Mouse (Mus musculus) left cerebral cortex, adult 9 months (tissue): ENCODE measurements around the gene Olfr1248.
"Not testable (repeated sequence)": the region's sequence is repeated elsewhere in the genome, so short reads cannot be mapped to it uniquely, and the experiment has no call there.

Experiments used
- DNase-seq, 2 experiments: peaks; one replicate each; pipeline ENCODE4 v3.0.0; 2022; ENCODE audit warnings: low spot score in 2 of 2

The Olfr1248 gene

GRCm38 (mm10) chr2:89618145-89618544 is at the start of gene Olfr1248:
Olfr1248 (minus strand) TSS chr2:89618245.
- not testable (repeated sequence) for DNase-seq

GRCm38 (mm10) chr2:89661367-89661766 is 43.3 kb upstream of the Olfr1248 start, which contains the start of gene Olfr1250:
Olfr1250 (minus strand) TSS chr2:89661467.
- no peak for DNase-seq

GRCm38 (mm10) chr2:89634883-89635282 is 16.8 kb upstream of the Olfr1248 start, which contains the start of gene Olfr1249:
Olfr1249 (minus strand) TSS chr2:89634983.
- DNase-seq: no peak

GRCm38 (mm10) chr2:89614030-89614429 is 4.0 kb downstream of the Olfr1248 start, which contains the start of gene Olfr1247:
Olfr1247 (minus strand) TSS chr2:89614130.
- no peak for DNase-seq

- DNase-seq: no peak
Observed at GRCm38 (mm10) chr2:89593057-89593456, 25.0 kb downstream of the Olfr1248 start, which contains the start of gene Olfr1246. Olfr1246 (minus strand) TSS chr2:89593157.

- DNase-seq: no peak
Observed at GRCm38 (mm10) chr2:89578347-89578746, 39.7 kb downstream of the Olfr1248 start, which contains the start of gene Olfr1245. Olfr1245 (minus strand) TSS chr2:89578447.
